Mouse (Mus musculus) thymus, adult 2 months (tissue): ENCODE data around the gene Ndrg4. TPM values are rescaled to one million over a fixed set of nuclear protein-coding genes. Genes with fewer than 3 reads are reported as not detected.

Experiments used
- DNase-seq: peaks from one replicate; pipeline ENCODE4 v3.0.0; 2021
- H3K27ac ChIP-seq: fragments of 200-500 bp; 2 replicates; pipeline ENCODE4 v1.5.1; 2012; ENCODE audit warnings: low read length, control low read depth; ENCODE audit not compliant: control insufficient read depth, insufficient read depth
- H3K27me3 ChIP-seq: fragments of 200-500 bp; 2 replicates; pipeline ENCODE4 v1.6.1; 2012; ENCODE audit warnings: mild to moderate bottlenecking, low read length, moderate library complexity, mixed read lengths; ENCODE audit not compliant: control insufficient read depth, insufficient read depth
- H3K36me3 ChIP-seq: fragments of 200-500 bp; 2 replicates; pipeline ENCODE4 v1.6.1; 2012; ENCODE audit warnings: mild to moderate bottlenecking, low read length, moderate library complexity; ENCODE audit not compliant: control insufficient read depth, insufficient read depth
- H3K4me1 ChIP-seq: fragments of 200-500 bp; replicated peaks from 2 replicates; pipeline ENCODE4 v1.6.1; 2012; ENCODE audit warnings: low read length; ENCODE audit not compliant: control insufficient read depth, insufficient read depth
- H3K4me3 ChIP-seq: fragments of 200-500 bp; 2 replicates; pipeline ENCODE4 v1.5.1; 2012; ENCODE audit warnings: mild to moderate bottlenecking, low read length, control low read depth, moderate library complexity; ENCODE audit not compliant: control insufficient read depth, insufficient read depth
- CTCF ChIP-seq: fragments of 200-500 bp; IDR thresholded peaks from 2 replicates; pipeline ENCODE4 v1.5.1; 2012; ENCODE audit warnings: mild to moderate bottlenecking, control low read depth, low read length, moderate library complexity, borderline replicate concordance; ENCODE audit not compliant: control insufficient read depth, poor library complexity, insufficient read depth; ENCODE audit errors: extremely low read depth
- POLR2A ChIP-seq: fragments of 200-500 bp; IDR thresholded peaks from 2 replicates; pipeline ENCODE4 v1.6.1; 2012; ENCODE audit warnings: mild to moderate bottlenecking, low read length, control low read depth, moderate library complexity; ENCODE audit not compliant: control insufficient read depth, poor library complexity, insufficient read depth; ENCODE audit errors: extremely low read depth
- WGBS: fragments of 180-500 bp; shearing (Covaris S2); methylation state at CpG from one replicate; pipeline ENCODE4 v1.1.7; 2018; 5-methylcytosine and 5-hydroxymethylcytosine counted together
- polyA plus RNA-seq: library from polyadenylated mRNA; depleted of rRNA; stranded (reverse); fragments of >200 nt; gene quantifications from 2 replicates; pipeline ENCODE4 v1.2.3, GENCODE M21; 2012

The Ndrg4 gene
- polyA plus RNA-seq, 1 experiment = 28.3 TPM

DNA sequence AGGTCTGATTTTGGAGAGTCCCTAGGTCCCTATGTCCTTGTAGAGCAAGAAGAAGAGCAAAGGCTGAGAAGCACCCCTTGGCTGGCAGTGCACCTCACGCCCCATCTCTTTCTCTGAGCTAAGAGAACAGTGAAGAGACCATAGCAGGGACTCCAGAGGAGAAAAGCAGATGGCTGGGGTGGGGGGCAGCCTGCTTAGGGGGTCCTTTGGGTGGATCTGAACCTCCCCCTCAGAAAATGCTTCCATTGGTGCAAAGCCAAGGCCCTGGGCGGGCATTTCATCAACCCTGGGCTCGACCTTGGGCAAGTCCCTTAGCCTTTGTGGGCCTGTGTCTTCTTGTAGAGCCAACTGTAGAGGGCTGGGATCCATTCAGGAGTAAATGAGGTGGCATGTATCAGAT, 27.8 kb downstream of the Ndrg4 start:
- TF ChIP-seq POLR2A = no peak
- TF ChIP-seq CTCF = no peak
- no peak for DNase-seq
- Histone ChIP-seq H3K4me3 (no peak overlapping the region), H3K27me3 (no peaks in the 10 kb centered on the region), H3K36me3 (no peaks in the 10 kb centered on the region), H3K4me1 (peaks cover 15% of the 10 kb centered on the region), H3K27ac (no peak overlapping the region)
- WGBS = 91% methylated on average over 3 of the region's 3 CpGs

DNA sequence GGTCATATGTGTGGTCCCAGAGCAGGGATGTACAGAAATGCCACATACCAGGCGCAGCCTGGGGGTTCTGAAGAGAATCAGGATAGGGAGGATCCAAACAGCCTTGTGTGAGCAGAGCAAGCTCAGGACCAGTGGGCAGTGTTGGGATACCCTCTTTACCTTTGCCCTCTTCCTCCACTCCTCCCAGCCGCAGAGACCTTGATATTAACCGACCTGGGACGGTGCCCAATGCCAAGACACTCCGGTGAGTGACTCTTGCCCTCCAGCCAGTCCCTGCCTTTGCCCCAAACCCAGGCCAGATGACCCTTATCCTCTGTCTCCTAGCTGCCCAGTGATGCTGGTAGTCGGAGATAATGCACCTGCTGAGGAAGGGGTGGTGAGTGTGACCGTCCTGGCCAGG, 32.8 kb downstream of the Ndrg4 start:
- TF ChIP-seq POLR2A (no peak), CTCF (no peak)
- DNase-seq = no peak
- WGBS = 93% methylated on average over 7 of the region's 7 CpGs
- Histone ChIP-seq H3K4me1 (no peaks in the 10 kb centered on the region), H3K36me3 (no peaks in the 10 kb centered on the region), H3K4me3 (no peak overlapping the region), H3K27me3 (no peaks in the 10 kb centered on the region), H3K27ac (no peak overlapping the region)

DNA sequence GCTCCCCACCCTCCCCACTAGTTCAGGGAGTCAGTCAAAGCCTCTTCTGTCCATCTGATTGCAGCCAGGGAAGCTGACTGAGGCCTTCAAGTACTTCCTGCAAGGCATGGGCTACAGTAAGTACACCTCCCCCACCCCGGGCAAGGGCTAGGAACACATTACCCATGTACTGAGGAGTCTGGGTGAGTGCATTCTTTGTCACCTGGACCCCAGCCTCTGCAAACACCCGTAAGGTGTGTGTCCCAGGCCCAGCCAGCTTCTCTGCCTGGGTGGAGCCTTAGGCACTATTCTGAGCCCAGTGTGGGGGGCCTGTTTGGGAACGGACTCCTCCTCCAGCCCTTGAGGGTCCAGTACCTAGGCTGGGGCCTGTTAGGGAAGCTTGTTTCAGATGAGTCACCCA, 34.2 kb downstream of the Ndrg4 start:
- DNase-seq = no peak
- 85% methylated on average over 3 of the region's 3 CpGs for WGBS
- Histone ChIP-seq H3K4me1 (no peaks in the 10 kb centered on the region; the same call in 1 of the 2 replicates), H3K36me3 (no peaks in the 10 kb centered on the region), H3K4me3 (no peak overlapping the region), H3K27me3 (no peaks in the 10 kb centered on the region), H3K27ac (no peak overlapping the region)
- no peak for TF ChIP-seq CTCF
- no peak for TF ChIP-seq POLR2A

DNA sequence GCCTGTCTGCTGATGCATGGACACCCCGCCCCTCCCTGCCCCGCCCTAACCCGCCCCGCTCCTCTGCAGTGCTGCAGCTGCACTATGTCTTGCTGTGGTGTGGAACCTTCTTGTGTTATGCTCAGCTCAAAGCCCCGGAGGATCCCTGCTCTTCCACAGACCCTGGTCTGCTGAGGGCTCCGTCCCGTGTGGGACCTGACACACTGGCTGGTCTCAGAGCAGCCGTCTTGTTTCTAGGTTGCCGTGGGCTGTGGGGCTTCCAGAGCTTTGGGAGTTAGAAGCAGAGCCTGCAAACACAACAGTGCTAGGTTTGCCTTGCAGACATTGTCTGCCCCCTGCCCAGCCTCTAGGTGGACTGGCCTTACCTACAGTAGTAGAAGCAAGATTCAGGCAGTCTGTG, 35.6 kb downstream of the Ndrg4 start:
- no peak for TF ChIP-seq CTCF
- no peak for TF ChIP-seq POLR2A
- no peaks in the 10 kb centered on the region for H3K36me3 ChIP-seq

DNA sequence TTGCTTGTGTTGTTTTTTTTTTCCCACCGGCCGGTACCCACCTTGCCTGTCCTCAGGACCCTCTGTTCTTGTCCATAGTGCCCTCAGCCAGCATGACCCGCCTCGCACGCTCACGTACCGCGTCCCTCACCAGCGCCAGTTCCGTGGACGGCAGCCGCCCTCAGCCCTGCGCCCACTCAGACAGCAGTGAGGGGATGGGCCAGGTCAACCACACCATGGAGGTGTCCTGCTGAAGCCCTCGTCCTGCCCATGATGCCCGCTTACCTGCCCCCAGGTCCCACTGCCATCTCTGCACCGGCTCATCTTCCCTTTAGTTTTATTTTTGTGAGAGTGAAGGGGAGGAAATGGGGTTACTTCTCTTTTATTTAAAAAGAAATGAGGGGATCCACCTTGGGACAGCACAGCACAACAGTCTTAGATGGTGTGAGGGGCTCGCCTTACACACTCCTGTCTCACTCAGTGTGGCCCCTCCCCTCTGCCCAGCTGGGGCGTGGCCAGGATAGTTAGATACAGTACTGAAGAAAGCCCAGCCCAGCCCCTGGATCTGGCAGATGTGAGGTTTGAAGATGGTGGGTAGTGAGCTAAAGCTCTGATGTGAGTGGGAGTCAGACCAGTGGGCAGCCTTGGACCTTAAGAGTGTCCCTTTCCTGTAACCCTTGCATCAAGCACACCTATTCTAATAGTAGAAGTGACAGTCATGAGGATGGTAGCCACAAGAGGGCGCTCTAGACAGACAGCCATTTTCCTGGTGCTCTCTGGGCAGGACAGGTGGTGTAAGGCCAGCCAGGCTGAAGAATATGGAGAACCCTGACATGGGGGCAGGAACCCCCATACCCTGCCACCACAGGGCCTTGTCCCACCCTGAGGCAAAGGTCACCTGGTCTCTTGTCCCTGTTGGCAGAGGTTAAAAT, 36.6 kb downstream of the Ndrg4 start:
- WGBS = 81% methylated on average over 19 of the region's 19 CpGs
- Histone ChIP-seq H3K4me1 (peaks cover 8% of the 10 kb centered on the region), H3K27me3 (no peaks in the 10 kb centered on the region), H3K27ac (no peak overlapping the region), H3K4me3 (no peak overlapping the region), H3K36me3 (peaks cover 5% of the 10 kb centered on the region)
- peak; percentile 76 for DNase-seq
- TF ChIP-seq CTCF (peak; percentile 76; the same call in 1 of the 2 replicates), POLR2A (no peak)

More for the DNA sequence above, 35.6 kb downstream of the Ndrg4 start:
- Histone ChIP-seq H3K27ac (no peak overlapping the region), H3K4me3 (no peak overlapping the region), H3K4me1 (peaks cover 8% of the 10 kb centered on the region), H3K27me3 (no peaks in the 10 kb centered on the region)
- WGBS = 95% methylated on average over 9 of the region's 9 CpGs
- no peak for DNase-seq

DNA sequence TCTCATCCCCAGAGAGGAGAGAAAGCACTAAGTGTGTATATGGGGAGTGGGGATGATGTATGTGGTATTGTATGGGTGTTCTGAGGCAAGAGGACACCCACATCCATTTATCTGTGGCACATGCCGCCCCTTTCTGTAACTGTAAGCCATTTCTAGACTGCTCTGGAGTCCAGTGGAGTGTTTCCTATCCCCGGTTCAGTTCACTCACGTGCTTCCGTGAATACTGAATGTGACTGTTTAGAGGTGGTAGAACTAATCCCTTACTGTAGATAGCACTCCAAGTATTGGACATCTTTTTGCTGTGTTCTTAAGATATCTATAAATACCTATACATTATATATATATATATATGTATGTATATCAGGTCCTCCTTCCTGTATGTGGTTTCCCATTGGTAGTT, 37.6 kb downstream of the Ndrg4 start:
- peaks cover 15% of the 10 kb centered on the region for H3K36me3 ChIP-seq
- no peak for DNase-seq
- TF ChIP-seq POLR2A = no peak
- no peak for TF ChIP-seq CTCF
- H3K27me3 ChIP-seq = no peaks in the 10 kb centered on the region
- H3K4me3 ChIP-seq = no peak overlapping the region
- WGBS = 97% methylated on average over 4 of the region's 4 CpGs
- peaks cover 8% of the 10 kb centered on the region for H3K4me1 ChIP-seq
- H3K27ac ChIP-seq = no peak overlapping the region

DNA sequence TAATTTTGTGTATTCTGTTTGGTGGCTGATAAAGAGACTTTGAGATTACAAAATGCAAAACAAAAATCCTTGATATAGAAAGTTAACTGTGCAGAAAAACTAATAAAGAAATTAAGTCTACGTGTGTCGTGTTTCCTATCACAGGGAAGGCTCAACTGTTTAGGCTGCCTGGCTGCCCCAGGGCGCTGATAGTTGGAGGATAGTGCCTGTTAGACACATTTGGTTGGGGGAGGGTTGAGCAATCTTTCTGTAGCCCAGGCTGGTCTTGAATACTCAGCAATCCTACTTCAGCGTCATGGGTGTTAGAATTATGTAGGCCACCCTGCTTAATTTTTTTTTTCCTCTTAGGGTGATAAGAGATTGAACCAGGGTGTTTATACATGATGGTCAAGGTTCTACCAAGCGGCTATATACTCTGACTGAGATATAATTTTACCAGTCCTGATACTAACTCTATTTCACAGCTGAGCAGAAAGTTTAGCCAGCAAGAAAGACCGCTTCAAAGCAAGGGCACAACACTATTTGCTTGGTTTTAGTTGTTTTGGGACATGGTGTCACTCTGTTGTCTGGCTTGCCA, 38.1 kb downstream of the Ndrg4 start:
- TF ChIP-seq CTCF (no peak), POLR2A (no peak)
- H3K27me3 ChIP-seq = no peaks in the 10 kb centered on the region
- 87% methylated on average over 6 of the region's 6 CpGs for WGBS
- no peak overlapping the region for H3K27ac ChIP-seq
- peaks cover 8% of the 10 kb centered on the region for H3K4me1 ChIP-seq
- no peak for DNase-seq
- H3K4me3 ChIP-seq = no peak overlapping the region
- H3K36me3 ChIP-seq = peaks cover 21% of the 10 kb centered on the region
